Mouse (Mus musculus) megakaryocyte, embryonic 14.5 days (primary cell): Measurements from ENCODE around the gene Prpf31.

Experiments used
- FLI1 ChIP-seq: IDR thresholded peaks from 2 replicates; pipeline ENCODE4 v1.6.1; 2012; ENCODE audit warnings: low read length, inconsistent platforms, mixed read lengths
- GATA1 ChIP-seq: IDR thresholded peaks from 3 replicates; pipeline ENCODE4 v1.6.1; 2012; ENCODE audit warnings: mixed read lengths, low read length, inconsistent platforms, borderline replicate concordance

DNA sequence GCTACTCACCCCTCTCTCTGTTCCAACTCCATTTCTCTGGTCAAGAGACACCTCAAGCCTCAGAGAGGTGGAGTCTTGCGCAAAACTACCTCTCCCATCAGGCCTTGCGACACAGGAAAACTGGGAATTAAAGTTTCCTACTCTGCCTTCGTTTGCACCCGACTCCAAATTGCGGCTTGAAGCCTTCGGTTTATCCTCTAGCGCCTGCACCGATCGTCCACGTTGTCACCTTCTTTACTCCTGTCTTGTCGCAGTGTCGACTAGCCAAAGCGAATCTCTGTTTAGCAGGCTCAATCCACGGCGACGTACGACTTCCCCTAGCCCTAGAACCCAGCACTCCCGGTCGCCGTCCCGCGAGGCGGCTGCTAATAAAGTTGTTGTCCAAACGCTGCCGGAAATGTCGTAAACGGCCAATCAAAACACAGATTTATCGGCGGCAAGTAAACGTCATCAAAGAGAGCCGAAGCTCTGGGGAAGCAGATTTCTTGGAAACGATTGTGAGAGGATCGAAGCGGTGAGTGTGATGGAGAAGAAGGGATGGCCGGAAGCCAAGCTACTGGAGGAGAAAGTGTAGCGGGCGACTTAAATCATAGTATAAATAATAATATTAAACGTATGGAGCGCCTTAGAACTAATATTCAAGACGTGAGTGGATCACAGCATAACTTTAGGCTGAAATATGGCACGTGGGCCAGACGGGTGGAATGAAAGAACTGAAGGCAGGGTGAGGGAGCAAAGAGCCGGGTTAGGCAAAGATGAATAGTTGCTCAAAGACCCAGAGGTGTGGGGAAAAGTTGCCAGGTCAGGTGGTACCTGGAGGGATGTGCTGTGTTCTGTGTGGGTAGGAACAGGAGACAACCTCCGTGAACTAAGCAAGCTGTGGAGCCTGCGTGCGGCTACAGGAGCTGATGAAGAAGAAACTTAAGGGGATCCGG is at the start of gene Prpf31, which contains the start of gene Tfpt:
- 0 out of 2 replicates have a peak, but pooled peaks have one; percentile 61 for TF ChIP-seq FLI1
- TF ChIP-seq GATA1, result no peak
